Mouse (Mus musculus): ENCODE results near the gene Fam189b. TPM values are rescaled to one million over a fixed set of nuclear protein-coding genes. Genes with fewer than 3 reads are reported as not detected.

Fam189b gene
- polyA plus RNA-seq, 1 experiment from 2014 or later: 80.1 TPM

DNA sequence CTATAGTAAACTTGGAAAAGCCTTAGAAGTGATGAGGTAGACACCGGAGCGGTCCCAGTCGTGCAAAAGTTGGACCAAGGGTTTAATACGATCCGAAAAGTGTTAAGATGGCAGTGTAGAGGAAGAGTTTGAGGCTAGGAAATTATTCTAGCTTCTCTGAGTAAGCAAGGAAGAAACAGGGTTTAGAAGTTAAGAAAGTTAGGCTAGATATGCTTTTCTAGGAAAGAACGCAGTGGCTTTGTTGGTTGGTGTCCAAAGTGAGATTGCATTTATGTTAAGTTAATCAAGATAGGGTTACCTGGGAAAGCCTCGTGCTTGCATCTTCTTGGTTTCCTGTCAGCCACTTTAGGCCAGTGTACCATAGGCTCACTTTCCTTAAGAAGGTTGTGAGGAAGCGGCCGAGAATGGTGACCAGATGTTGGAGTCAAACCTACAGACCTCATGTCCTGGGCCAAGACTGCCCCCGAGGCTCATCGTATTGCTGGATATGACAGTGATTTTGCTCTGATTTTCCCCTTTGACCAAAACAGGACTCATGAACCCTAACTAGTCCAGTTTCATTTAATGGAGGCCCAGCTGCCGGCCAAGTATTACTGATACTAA, 17.6 kb upstream of the Fam189b start:
- DNase-seq (ENCODE audit: low spot score): no peak

DNA sequence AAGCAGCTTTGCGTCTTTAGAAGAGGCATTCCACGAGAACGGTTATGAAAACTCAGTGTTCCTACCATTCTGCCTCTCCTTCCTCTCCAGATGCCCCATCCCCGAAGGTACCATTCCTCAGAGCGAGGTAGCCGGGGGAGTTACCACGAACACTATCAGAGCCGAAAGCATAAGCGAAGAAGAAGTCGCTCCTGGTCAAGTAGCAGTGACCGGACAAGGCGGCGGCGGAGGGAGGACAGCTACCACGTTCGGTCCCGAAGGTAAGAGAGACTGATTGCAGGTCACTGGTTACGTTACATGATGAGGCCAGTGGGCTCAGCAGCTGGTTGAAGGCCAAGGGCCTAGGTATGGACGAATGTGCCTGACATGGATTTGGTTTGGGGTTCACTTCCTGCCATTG, 16.0 kb upstream of the Fam189b start:
- DNase-seq (ENCODE audit: low spot score): no peak

- no peak for DNase-seq (ENCODE audit: low spot score)
These were observed 8.1 kb upstream of the Fam189b start for GRCm38 (mm10) chr3:89174844-89175243.

DNA sequence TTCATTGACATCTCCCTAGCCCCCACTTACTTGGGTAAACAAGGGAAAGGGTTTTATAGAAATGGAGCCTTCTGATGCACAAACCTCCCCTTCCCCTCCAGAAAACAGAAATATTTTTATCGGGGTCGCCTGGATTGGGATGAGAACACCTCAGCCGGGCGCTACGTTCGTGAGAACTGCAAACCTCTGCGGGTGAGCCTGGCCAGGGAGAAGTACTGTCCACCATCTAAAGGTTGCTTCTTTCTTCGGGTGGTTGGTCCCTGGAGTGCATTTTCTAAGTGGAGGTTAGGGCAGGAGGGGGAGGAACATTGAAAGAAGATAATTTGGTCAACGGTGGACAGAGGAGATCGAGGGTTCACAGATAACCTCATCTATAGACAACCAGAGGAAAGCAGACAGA, 7.4 kb upstream of the Fam189b start:
- no peak for DNase-seq (ENCODE audit: low spot score)

DNA sequence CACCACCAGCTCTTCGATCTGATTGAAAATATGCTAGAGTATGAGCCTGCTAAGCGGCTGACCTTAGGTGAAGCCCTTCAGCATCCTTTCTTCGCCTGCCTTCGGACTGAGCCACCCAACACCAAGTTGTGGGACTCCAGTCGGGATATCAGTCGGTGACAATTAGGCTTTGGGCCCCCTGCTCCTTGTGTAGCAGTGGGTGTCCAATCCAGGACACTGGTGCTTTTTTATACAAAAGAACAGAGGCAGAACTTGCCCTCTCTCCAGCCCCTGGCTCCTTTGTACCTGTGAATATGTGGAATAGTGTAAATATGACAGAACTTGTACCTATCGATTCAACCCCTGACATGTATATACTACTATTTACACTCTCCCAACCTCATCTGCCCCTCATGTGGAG, 6.5 kb upstream of the Fam189b start:
- no peak for DNase-seq (ENCODE audit: low spot score)

GRCm38 (mm10) chr3:89177242-89178106, 5.5 kb upstream of the Fam189b start, which contains the start of gene Scamp3:
Gene Scamp3, plus strand, starts transcription at chr3:89177473.
- DNase-seq (ENCODE audit: low spot score): peak; percentile 96

GRCm38 (mm10) chr3:89178107-89178385, 4.9 kb upstream of the Fam189b start:
- no peak for DNase-seq (ENCODE audit: low spot score)

- no peak for DNase-seq (ENCODE audit: low spot score)
These were observed 3.9 kb upstream of the Fam189b start for GRCm38 (mm10) chr3:89179056-89179455.

- DNase-seq (ENCODE audit: low spot score): no peak
These were observed 1.0 kb upstream of the Fam189b start for GRCm38 (mm10) chr3:89181749-89182500.

GRCm38 (mm10) chr3:89182531-89183057, 349 bp upstream of the Fam189b start:
- no peak for DNase-seq (ENCODE audit: low spot score)

DNA sequence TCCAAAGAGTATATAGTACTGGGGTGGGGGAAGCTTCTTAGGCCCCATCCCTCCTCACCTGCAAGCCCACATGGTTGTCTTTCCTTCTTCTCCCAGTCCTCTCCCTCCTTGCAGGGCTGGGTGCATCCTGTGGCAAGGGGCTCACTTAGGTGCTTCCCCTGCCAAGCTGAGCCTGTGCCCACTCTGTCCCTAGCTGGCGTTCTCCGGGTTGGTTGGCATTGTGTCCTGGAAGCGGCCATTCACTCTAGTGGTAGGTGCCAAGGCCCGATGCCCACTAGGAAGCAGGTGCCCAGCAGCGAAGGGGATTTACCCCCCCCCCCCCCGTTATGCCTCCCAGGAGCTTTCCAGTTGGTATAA, 994 bp downstream of the Fam189b start:
- no peak for DNase-seq (ENCODE audit: low spot score)

DNA sequence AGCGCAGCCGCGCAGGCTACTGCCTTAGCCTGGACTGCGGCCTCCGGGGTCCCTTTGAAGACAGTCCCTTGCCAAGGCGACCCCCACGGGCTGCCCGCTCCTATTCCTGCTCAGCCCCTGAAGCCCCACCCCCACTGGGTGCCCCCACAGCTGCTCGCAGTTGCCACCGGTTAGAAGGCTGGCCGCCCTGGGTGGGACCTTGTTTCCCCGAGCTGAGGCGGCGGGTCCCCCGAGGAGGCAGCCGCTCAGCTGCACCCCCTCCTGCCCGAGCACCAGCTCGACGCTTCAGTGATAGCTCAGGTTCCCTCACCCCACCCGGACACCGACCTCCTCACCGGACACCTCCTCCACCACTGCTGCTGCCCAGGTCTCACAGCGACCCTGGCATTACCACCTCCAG, 4.3 kb downstream of the Fam189b start:
- peak; percentile 60 for DNase-seq (ENCODE audit: low spot score)

GRCm38 (mm10) chr3:89187690-89188477, 4.9 kb downstream of the Fam189b start:
- peak; percentile 52 for DNase-seq (ENCODE audit: low spot score)

GRCm38 (mm10) chr3:89188478-89188875, 5.5 kb downstream of the Fam189b start:
- peak; percentile 44 for DNase-seq (ENCODE audit: low spot score)

DNA sequence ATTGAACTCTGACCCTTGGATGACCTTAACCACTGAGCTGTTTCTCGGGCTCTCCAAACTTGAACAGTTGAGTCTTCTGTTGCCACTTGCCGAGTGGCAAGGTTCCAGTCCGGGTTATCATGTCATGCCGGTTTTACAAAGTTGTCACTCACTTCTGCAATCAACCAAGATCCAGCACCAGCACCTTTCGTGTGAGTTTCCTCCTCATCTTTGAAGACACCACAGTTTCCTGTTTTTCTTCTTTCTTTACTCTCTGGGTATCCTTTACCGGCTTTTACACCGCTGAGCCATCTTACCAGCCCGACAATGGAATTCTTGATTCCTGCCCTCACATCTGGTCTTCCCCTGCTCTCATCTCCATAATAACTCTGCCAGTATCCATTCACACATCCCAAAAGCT, 7.5 kb downstream of the Fam189b start:
- DNase-seq (ENCODE audit: low spot score): peak; percentile 70

DNA sequence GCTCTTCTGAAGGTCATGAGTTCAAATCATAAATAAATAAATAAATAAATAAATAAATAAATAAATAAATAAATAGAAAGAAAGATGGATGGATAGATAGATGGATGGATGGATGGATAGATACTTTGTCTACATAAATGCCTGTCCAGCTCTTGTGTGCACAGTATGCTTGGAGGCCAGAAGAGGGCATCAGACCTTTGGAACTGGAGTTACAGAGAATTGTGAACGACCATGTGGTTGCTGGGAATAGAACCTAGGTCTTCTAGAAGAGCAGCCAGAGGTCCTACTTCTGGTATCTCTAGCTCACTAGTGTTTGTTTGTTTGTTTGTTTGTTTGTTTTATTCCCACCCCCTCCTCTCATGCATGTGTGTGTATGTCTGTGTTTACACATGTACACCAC, 10.4 kb downstream of the Fam189b start:
- DNase-seq (ENCODE audit: low spot score): no peak

- peak; percentile 75 for DNase-seq (ENCODE audit: low spot score)
These were observed 10.9 kb downstream of the Fam189b start for GRCm38 (mm10) chr3:89193853-89194252.

DNA sequence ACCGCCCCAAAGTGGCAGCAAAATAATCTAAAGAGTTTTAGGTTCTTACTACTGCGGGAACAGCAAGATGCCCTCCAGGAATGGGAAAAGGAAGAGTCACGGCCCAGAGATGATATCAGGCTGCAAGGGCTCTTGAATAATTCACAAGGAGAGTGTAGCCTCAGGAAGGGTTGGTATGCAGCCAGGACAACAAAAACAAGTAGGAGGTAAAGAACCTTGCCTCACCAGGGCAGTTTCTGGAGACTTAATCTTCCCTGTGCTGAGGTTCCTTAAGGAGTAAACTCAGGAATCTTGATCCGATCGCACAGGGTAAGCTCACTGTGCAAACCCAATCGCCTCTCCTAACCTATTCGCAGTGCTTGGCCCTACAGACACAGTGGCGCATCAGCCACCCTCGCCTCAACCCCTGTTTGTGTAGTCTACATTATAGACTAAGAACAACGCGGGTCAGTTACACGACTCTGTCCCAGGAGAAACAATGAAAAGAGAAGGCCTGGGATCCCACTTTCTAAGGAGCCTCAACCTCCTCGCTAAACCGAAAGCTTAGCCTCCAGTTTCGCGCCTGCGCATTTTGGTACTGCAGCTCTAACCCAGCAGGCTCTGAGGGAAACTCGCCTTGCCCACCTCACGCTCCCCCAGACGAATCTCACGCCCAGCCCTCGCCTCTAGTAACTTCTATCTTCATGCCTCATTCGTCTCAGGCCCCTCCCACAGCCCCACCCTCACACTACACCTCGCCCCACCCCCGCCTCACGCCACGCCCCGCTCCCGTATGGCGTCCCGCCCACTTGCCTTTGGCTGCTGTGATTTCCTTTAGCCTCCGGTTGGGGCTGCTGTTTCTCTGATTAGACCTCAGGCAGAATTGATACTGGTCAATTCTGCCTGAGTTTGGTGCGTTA, 13.3 kb downstream of the Fam189b start:
- peak; percentile 95 for DNase-seq (ENCODE audit: low spot score)

DNA sequence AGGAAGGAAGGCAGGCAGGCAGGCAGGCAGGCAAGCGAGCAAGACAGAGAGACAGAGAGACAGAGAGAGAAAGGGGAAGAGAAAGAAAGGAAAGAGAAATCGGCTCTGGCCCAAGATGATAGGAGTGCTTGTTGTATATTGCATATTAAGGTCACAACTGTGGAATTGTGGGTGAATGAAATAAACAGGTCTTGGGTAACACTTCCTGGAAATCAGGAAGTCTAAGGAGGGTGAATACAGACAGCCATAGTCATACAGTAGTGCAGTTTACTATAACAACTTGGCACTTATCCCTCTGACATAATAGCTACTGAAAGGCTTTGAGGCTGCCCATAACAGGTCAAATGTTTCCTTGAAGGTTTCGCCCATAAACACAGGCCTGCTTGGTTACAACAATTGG, 16.9 kb downstream of the Fam189b start:
- DNase-seq (ENCODE audit: low spot score): no peak
